Mouse (Mus musculus) megakaryocyte, embryonic 14.5 days (primary cell): ENCODE data around the gene Dennd2c.

ENCODE experiments used
- FLI1 ChIP-seq: IDR thresholded peaks from 2 replicates; pipeline ENCODE4 v1.6.1; 2012; ENCODE audit warnings: low read length, inconsistent platforms, mixed read lengths
- GATA1 ChIP-seq: IDR thresholded peaks from 3 replicates; pipeline ENCODE4 v1.6.1; 2012; ENCODE audit warnings: mixed read lengths, low read length, inconsistent platforms, borderline replicate concordance

- TF ChIP-seq FLI1: no peak
- TF ChIP-seq GATA1: no peak
Observed at GRCm38 (mm10) chr3:103204445-103204844, 102.0 kb downstream of the Dennd2c start.
